Mouse (Mus musculus): Measurements from ENCODE around the gene Itga6.
"Not testable (repeated sequence)": the region's sequence is repeated elsewhere in the genome, so short reads cannot be mapped to it uniquely, and the experiment has no call there.

Itga6 gene

GRCm38 (mm10) chr2:71882914-71883651, 137.7 kb downstream of the Itga6 start:
- DNase-seq (ENCODE audit: extremely low read depth, insufficient read length, low spot score): no peak

- no peak for DNase-seq (ENCODE audit: extremely low read depth, insufficient read length, low spot score)
Observed at GRCm38 (mm10) chr2:71887269-71887668, 141.9 kb downstream of the Itga6 start.

- no peak for DNase-seq (ENCODE audit: extremely low read depth, insufficient read length, low spot score)
Observed at GRCm38 (mm10) chr2:71888437-71888836, 143.0 kb downstream of the Itga6 start.

- DNase-seq (ENCODE audit: extremely low read depth, insufficient read length, low spot score): no peak
Observed at GRCm38 (mm10) chr2:71891536-71891935, 146.1 kb downstream of the Itga6 start.

GRCm38 (mm10) chr2:71892741-71893349, 147.4 kb downstream of the Itga6 start:
- DNase-seq (ENCODE audit: extremely low read depth, insufficient read length, low spot score): no peak

GRCm38 (mm10) chr2:71895596-71896286, 150.3 kb downstream of the Itga6 start:
- DNase-seq (ENCODE audit: extremely low read depth, insufficient read length, low spot score): no peak

GRCm38 (mm10) chr2:71897420-71897819, 152.0 kb downstream of the Itga6 start:
- no peak for DNase-seq (ENCODE audit: extremely low read depth, insufficient read length, low spot score)

- no peak for DNase-seq (ENCODE audit: extremely low read depth, insufficient read length, low spot score)
Observed at GRCm38 (mm10) chr2:71898335-71898856, 153.0 kb downstream of the Itga6 start.

- DNase-seq (ENCODE audit: extremely low read depth, insufficient read length, low spot score): no peak
Observed at GRCm38 (mm10) chr2:71899886-71900285, 154.5 kb downstream of the Itga6 start.

GRCm38 (mm10) chr2:71905154-71905553, 159.7 kb downstream of the Itga6 start:
- no peak for DNase-seq (ENCODE audit: extremely low read depth, insufficient read length, low spot score)

GRCm38 (mm10) chr2:71906356-71906755, 160.9 kb downstream of the Itga6 start:
- not testable (repeated sequence) for DNase-seq (ENCODE audit: extremely low read depth, insufficient read length, low spot score)
